Mouse (Mus musculus) ES-Bruce4 (cell line): ENCODE data around the gene Slc22a18. TPM values are rescaled to one million over a fixed set of nuclear protein-coding genes. Genes with fewer than 3 reads are reported as not detected.

Source experiments
- H3K27ac ChIP-seq: 2 replicates; pipeline ENCODE4 v1.5.1; 2012; ENCODE audit warnings: low read length, inconsistent platforms; ENCODE audit not compliant: insufficient read depth
- H3K27me3 ChIP-seq: 2 replicates; pipeline ENCODE4 v1.6.1; 2012; ENCODE audit warnings: mild to moderate bottlenecking, low read length, inconsistent platforms; ENCODE audit not compliant: control insufficient read depth, poor library complexity, insufficient read depth, severe bottlenecking
- H3K36me3 ChIP-seq: 2 replicates; pipeline ENCODE4 v1.6.1; 2012; ENCODE audit warnings: inconsistent platforms, mild to moderate bottlenecking, low read length, moderate library complexity; ENCODE audit not compliant: control insufficient read depth, poor library complexity, insufficient read depth, severe bottlenecking
- H3K4me1 ChIP-seq: one replicate; pipeline ENCODE4 v1.8.1; 2011; ENCODE audit warnings: low read length; ENCODE audit not compliant: control insufficient read depth, insufficient read depth
- H3K4me3 ChIP-seq: 2 replicates; pipeline ENCODE4 v1.5.1; 2011; ENCODE audit warnings: low read depth, mild to moderate bottlenecking, low read length
- H3K9ac ChIP-seq: 2 replicates; pipeline ENCODE4 v1.6.1; 2012; ENCODE audit warnings: low read depth, mild to moderate bottlenecking, inconsistent platforms; ENCODE audit not compliant: poor library complexity, severe bottlenecking
- H3K9me3 ChIP-seq: replicated peaks from 2 replicates; pipeline ENCODE4 v1.6.1; 2012; ENCODE audit warnings: mild to moderate bottlenecking, low read length, inconsistent platforms; ENCODE audit not compliant: control insufficient read depth, poor library complexity, insufficient read depth, severe bottlenecking
- CTCF ChIP-seq: IDR thresholded peaks from one replicate; pipeline ENCODE4 v1.8.1; 2011; ENCODE audit warnings: low read depth, low read length
- EP300 ChIP-seq: IDR thresholded peaks from 2 replicates; pipeline ENCODE4 v1.6.1; 2011; ENCODE audit warnings: low read depth, low read length; ENCODE audit not compliant: insufficient read depth
- POLR2A ChIP-seq: IDR thresholded peaks from one replicate; pipeline ENCODE4 v1.8.1; 2011; ENCODE audit warnings: low read length; ENCODE audit not compliant: insufficient read depth
- polyA plus RNA-seq: library from polyadenylated mRNA; stranded (reverse); fragments of >200 nt; gene quantifications from 2 replicates; pipeline ENCODE4 v1.2.4, GENCODE M21; 2011; ENCODE audit warnings: low read depth; ENCODE audit not compliant: missing spikeins, insufficient read depth, insufficient read length

Gene Slc22a18
- polyA plus RNA-seq, 1 experiment = 4.5 TPM

GRCm38 (mm10) chr7:143437231-143437893, 36.2 kb upstream of the Slc22a18 start:
- TF ChIP-seq EP300 (no peak), CTCF (no peak), POLR2A (no peak)
- H3K4me1 ChIP-seq = peaks cover 2% of the 10 kb centered on the region
- H3K9ac ChIP-seq = no peak overlapping the region
- H3K27ac ChIP-seq = no peak overlapping the region
- H3K36me3 ChIP-seq = no peaks in the 10 kb centered on the region
- H3K4me3 ChIP-seq = peak overlapping the region; percentile 22; the same call in 1 of the 2 replicates
- 0 out of 2 replicates have a peak, but pooled peaks cover 4% of the 10 kb centered on the region for H3K27me3 ChIP-seq
- no peaks in the 10 kb centered on the region for H3K9me3 ChIP-seq

GRCm38 (mm10) chr7:143437894-143438581, 35.5 kb upstream of the Slc22a18 start:
- no peak for TF ChIP-seq POLR2A
- TF ChIP-seq EP300 = 0 out of 2 replicates have a peak, but pooled peaks have one; percentile 5
- TF ChIP-seq CTCF = no peak
- no peaks in the 10 kb centered on the region for H3K36me3 ChIP-seq
- no peak overlapping the region for H3K27ac ChIP-seq
- peak overlapping the region; percentile 22 for H3K4me3 ChIP-seq
- H3K9me3 ChIP-seq = no peaks in the 10 kb centered on the region
- H3K4me1 ChIP-seq = peaks cover 2% of the 10 kb centered on the region
- 0 out of 2 replicates have a peak, but pooled peaks cover 4% of the 10 kb centered on the region for H3K27me3 ChIP-seq
- no peak overlapping the region for H3K9ac ChIP-seq

GRCm38 (mm10) chr7:143438965-143439364, 34.6 kb upstream of the Slc22a18 start:
- Histone ChIP-seq H3K36me3 (no peaks in the 10 kb centered on the region), H3K27ac (no peak overlapping the region), H3K27me3 (peaks cover 7% of the 10 kb centered on the region), H3K9ac (no peak overlapping the region), H3K4me3 (no peak overlapping the region), H3K9me3 (no peaks in the 10 kb centered on the region), H3K4me1 (peaks cover 2% of the 10 kb centered on the region)
- no peak for TF ChIP-seq POLR2A
- TF ChIP-seq CTCF = no peak
- no peak for TF ChIP-seq EP300

GRCm38 (mm10) chr7:143444580-143444954, 29.0 kb upstream of the Slc22a18 start:
- no peaks in the 10 kb centered on the region for H3K36me3 ChIP-seq
- H3K27me3 ChIP-seq = peaks cover 27% of the 10 kb centered on the region
- no peak overlapping the region for H3K27ac ChIP-seq
- TF ChIP-seq EP300 (no peak), POLR2A (no peak), CTCF (no peak)
- H3K9ac ChIP-seq = no peak overlapping the region
- H3K4me1 ChIP-seq = no peaks in the 10 kb centered on the region
- H3K9me3 ChIP-seq = no peaks in the 10 kb centered on the region
- H3K4me3 ChIP-seq = no peak overlapping the region

- Histone ChIP-seq H3K27me3 (peaks cover 26% of the 10 kb centered on the region), H3K36me3 (no peaks in the 10 kb centered on the region), H3K27ac (no peak overlapping the region), H3K4me3 (peak overlapping the region; percentile 62), H3K4me1 (no peaks in the 10 kb centered on the region), H3K9ac (peak overlapping the region; percentile 49), H3K9me3 (no peaks in the 10 kb centered on the region)
- no peak for TF ChIP-seq CTCF
Measured at GRCm38 (mm10) chr7:143444955-143445648, 28.4 kb upstream of the Slc22a18 start.
